Mouse (Mus musculus) ES-E14 (cell line): Measurements from ENCODE around the gene Rps12. TPM values are rescaled to one million over a fixed set of nuclear protein-coding genes. Genes with fewer than 3 reads are reported as not detected.

Experiments used
- DNase-seq: peaks from one replicate; pipeline ENCODE4 v3.0.0-alpha.2; 2013; ENCODE audit warnings: low read depth, low spot score
- H3K27ac ChIP-seq: 2 replicates; pipeline ENCODE4 v1.5.1; 2012; ENCODE audit warnings: low read depth, mild to moderate bottlenecking, low read length, moderate library complexity, mixed read lengths; ENCODE audit not compliant: poor library complexity, insufficient read depth, severe bottlenecking
- H3K36me3 ChIP-seq: 2 replicates; pipeline ENCODE4 v1.6.1; 2012; ENCODE audit warnings: mild to moderate bottlenecking, low read length, moderate library complexity, mixed read lengths; ENCODE audit not compliant: control insufficient read depth, poor library complexity, insufficient read depth, severe bottlenecking
- H3K4me1 ChIP-seq, 2 experiments: fragments of 150-350 bp in 1 of 2; sonication (generic) in 1 of 2; 2 replicates each; pipeline ENCODE4 v1.6.1; 2012; ENCODE audit warnings: low read length in 2 of 2, mild to moderate bottlenecking in 1 of 2, mixed read lengths in 1 of 2; ENCODE audit not compliant: control insufficient read depth in 2 of 2, insufficient read depth in 2 of 2, poor library complexity in 1 of 2
- H3K4me3 ChIP-seq, 2 experiments: fragments of 150-350 bp in 1 of 2; sonication (generic) in 1 of 2; 2 replicates each; pipeline ENCODE4 v1.5.1; 2012; ENCODE audit warnings: low read length in 2 of 2, low read depth in 1 of 2, mild to moderate bottlenecking in 1 of 2, mixed read lengths in 1 of 2; ENCODE audit not compliant: insufficient read depth in 1 of 2, poor library complexity in 1 of 2, severe bottlenecking in 1 of 2
- H3K9ac ChIP-seq: 2 replicates; pipeline ENCODE4 v1.6.1; 2012; ENCODE audit warnings: low read depth, mild to moderate bottlenecking, low read length, mixed read lengths; ENCODE audit not compliant: poor library complexity, insufficient read depth, severe bottlenecking
- H3K9me3 ChIP-seq: fragments of 150-350 bp; sonication (generic); 2 replicates; pipeline ENCODE4 v1.6.1; 2012; ENCODE audit warnings: low read depth, mild to moderate bottlenecking, low read length; ENCODE audit not compliant: control insufficient read depth, insufficient read depth
- CHD2 ChIP-seq: IDR thresholded peaks from 2 replicates; pipeline ENCODE4 v1.6.1; 2014; ENCODE audit warnings: mild to moderate bottlenecking, low read depth, low read length, inconsistent platforms
- HCFC1 ChIP-seq: IDR thresholded peaks from 2 replicates; pipeline ENCODE4 v1.6.1; 2012; ENCODE audit warnings: low read length, inconsistent platforms, borderline replicate concordance; ENCODE audit not compliant: insufficient read depth
- MAFK ChIP-seq: IDR thresholded peaks from 2 replicates; pipeline ENCODE4 v1.6.1; 2014; ENCODE audit warnings: mild to moderate bottlenecking, low read depth, low read length, inconsistent platforms; ENCODE audit not compliant: insufficient read depth
- ZC3H11A ChIP-seq: IDR thresholded peaks from 2 replicates; pipeline ENCODE4 v1.6.1; 2012; ENCODE audit warnings: low read depth, mild to moderate bottlenecking, inconsistent platforms, low read length, borderline replicate concordance
- ZNF384 ChIP-seq: IDR thresholded peaks from 2 replicates; pipeline ENCODE4 v1.6.1; 2012; ENCODE audit warnings: low read depth, low read length, inconsistent platforms
- in situ Hi-C, 2 experiments: fragments of 600-800 bp; cut with MboI; formaldehyde crosslinking; loops; one replicate each; pipeline ENCODE4 v1.15.1; 2025; ENCODE audit warnings: low sequenced_read_pairs in 2 of 2, inconsistent platforms in 1 of 2; ENCODE audit not compliant: unreplicated experiment in 2 of 2
- total RNA-seq: library from RNA; depleted of rRNA; stranded (reverse); fragments of 300-350 nt; gene quantifications from 2 replicates; pipeline ENCODE4 v1.2.3, GENCODE M21; 2012; rRNA removed

Rps12 gene
- total RNA-seq, 1 experiment = 4,411 TPM

GRCm38 (mm10) chr10:23777288-23777945 lies 9.7 kb downstream of the Rps12 start:
- Histone ChIP-seq H3K36me3 (no peaks in the 10 kb centered on the region), H3K9me3 (no peaks in the 10 kb centered on the region), H3K4me3 (no peak overlapping the region), H3K27ac (no peak overlapping the region), H3K4me1 (peaks cover 0 to 1% of the 10 kb centered on the region in 2 experiments; a peak in 1 of 4 replicates), H3K9ac (no peak overlapping the region)
- in situ Hi-C loops = loop anchor here in 1 of 2 experiments (25.0 kb wide), 1 partner anchor 835 kb away; no protein-coding TSS in a partner anchor
- DNase-seq = no peak
- TF ChIP-seq CHD2 (no peak), MAFK (no peak), ZC3H11A (no peak), ZNF384 (no peak), HCFC1 (no peak)

DNA sequence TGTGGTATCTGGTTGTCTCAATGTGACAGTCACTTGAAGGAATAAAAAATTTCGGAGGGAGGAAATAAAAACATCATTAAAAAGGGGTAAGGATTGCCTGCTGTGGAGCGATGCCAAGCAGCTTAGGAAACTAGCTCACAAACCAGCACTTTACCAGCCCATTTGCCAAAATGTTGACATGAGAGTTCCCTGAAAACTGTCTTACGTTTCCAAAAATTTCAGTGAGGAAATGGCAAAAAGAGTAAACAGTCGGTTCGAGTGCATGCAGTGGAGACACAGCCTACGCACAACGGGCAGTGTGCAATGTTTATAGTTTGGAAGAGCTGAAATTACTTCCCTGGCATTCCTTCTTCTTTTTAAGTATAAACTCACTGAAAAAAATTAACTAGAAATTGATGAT lies 32.9 kb downstream of the Rps12 start:
- Histone ChIP-seq H3K27ac (no peak overlapping the region), H3K4me3 (no peak overlapping the region), H3K36me3 (no peaks in the 10 kb centered on the region), H3K9ac (no peak overlapping the region), H3K4me1 (no peaks in the 10 kb centered on the region), H3K9me3 (no peaks in the 10 kb centered on the region)
- in situ Hi-C loops = loop anchor here in 1 of 2 experiments (25.0 kb wide), 1 partner anchor 642 kb away; no protein-coding TSS in a partner anchor
- DNase-seq = no peak
- TF ChIP-seq MAFK (no peak), CHD2 (no peak), HCFC1 (no peak), ZNF384 (no peak), ZC3H11A (no peak)

Other genes with a start within 250 kb of the Rps12 start
- 4.1 and 5.9 TPM in 2 replicates for gene Slc18b1, start 9.7 kb upstream of the Rps12 start, total RNA-seq
- not detected in 2 replicates for gene Vnn3, start 64.2 kb upstream of the Rps12 start, total RNA-seq
- 2.0 and 4.1 TPM in 2 replicates for gene Vnn1, start 107.4 kb upstream of the Rps12 start, total RNA-seq
- not detected in 2 replicates for gene Taar1, start 133.1 kb upstream of the Rps12 start, total RNA-seq
- not detected in 2 replicates for gene Taar2, start 151.3 kb upstream of the Rps12 start, total RNA-seq
- not detected in 2 replicates for gene Taar3, start 162.3 kb upstream of the Rps12 start, total RNA-seq
- not detected in 2 replicates for gene Taar4, start 173.2 kb upstream of the Rps12 start, total RNA-seq
- gene Taar5, start 183.4 kb upstream of the Rps12 start, total RNA-seq = not detected in 2 replicates
- not detected in 2 replicates for gene Taar6, start 198.4 kb upstream of the Rps12 start, total RNA-seq
- not detected in 2 replicates for gene Taar7a, start 206.2 kb upstream of the Rps12 start, total RNA-seq
- not detected in 2 replicates for gene Taar7b, start 212.7 kb upstream of the Rps12 start, total RNA-seq
- not detected in 2 replicates for gene Taar7d, start 239.9 kb upstream of the Rps12 start, total RNA-seq